In the genomic region with DNA sequence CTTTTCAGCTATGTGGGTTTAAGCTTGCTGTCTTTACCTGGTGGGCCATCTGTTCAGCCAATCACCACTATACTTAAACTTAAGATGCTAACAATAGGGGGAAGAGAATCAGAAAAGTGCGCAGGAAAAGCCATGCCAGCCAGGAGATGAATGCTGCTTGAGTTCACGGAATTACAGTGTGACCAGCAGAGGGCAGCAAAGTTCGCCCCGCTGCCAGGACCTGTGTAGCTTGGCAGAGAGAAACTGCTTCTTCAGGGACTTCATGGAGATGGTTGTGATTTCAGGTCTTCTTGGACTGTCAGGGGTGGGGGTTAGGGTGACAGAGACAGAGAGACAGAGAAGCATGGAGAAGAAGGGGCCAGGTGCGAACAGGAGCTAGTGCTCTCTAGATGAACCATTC, we compare ENCODE assay signal across 8 mouse cellular contexts.
DNase-seq lines count a peak whose midpoint lies in the region; ATAC-seq and TF ChIP-seq lines count a peak whose summit lies in the region.

No protein-coding gene starts in this region.

- no peak overlapping the region for H3K27ac ChIP-seq in cerebellum, adult 2 months (ENCODE audit: insufficient read depth, low read length)
- no peak overlapping the region for H3K27ac ChIP-seq in hindbrain, embryonic 15.5 days (replicated peaks)

- TF ChIP-seq POLR2A in cerebellum, adult 2 months (IDR thresholded peaks at IDR 0.05; ENCODE audit: borderline replicate concordance, insufficient read depth, low read length) = no peak

- H3K4me1 ChIP-seq in cerebellum, adult 2 months (ENCODE audit: control insufficient read depth, insufficient read depth, low read length) = no peaks in the 10 kb centered on the region
- H3K4me1 ChIP-seq in hindbrain, embryonic 15.5 days (replicated peaks) = no peaks in the 10 kb centered on the region

- peak; percentile 90 for TF ChIP-seq CTCF in Patski (IDR thresholded peaks at IDR 0.05)
- peak; percentile 87 for TF ChIP-seq CTCF in cerebellum, adult 2 months (IDR thresholded peaks at IDR 0.05; ENCODE audit: borderline replicate concordance, insufficient read depth, low read depth, low read length)

- H3K4me3 ChIP-seq in cerebellum, adult 2 months (replicated peaks; ENCODE audit: insufficient read depth, low read depth, low read length) = no peak overlapping the region
- no peak overlapping the region for H3K4me3 ChIP-seq in hindbrain, embryonic 15.5 days

- DNase-seq in Patski (ENCODE audit: low read depth, low spot score) = peak; percentile 7
- peak; percentile 58 to 68 for DNase-seq in cerebellum, adult 2 months
- DNase-seq in frontal cortex, postnatal 10 days (ENCODE audit: low spot score in 2 of 2) = peak; percentile 63 to 78
- peak; percentile 77 to 86 for DNase-seq in layer of hippocampus, postnatal 14 days (ENCODE audit: low spot score in 2 of 2)
- DNase-seq in right cerebral cortex, postnatal 14 days = peak; percentile 85
- peak; percentile 36 to 64 for DNase-seq in urinary bladder, postnatal 4 days (ENCODE audit: low spot score in 2 of 2)

- peak; percentile 85 for ATAC-seq in Patski
- peak; percentile 80 for ATAC-seq in hindbrain, embryonic 15.5 days (ENCODE audit: low FRiP score, low read depth)
- peak; percentile 84 for ATAC-seq in megakaryocyte, adult 5-6 weeks (ENCODE audit: poor library complexity, severe bottlenecking)

- no peaks in the 10 kb centered on the region for H3K36me3 ChIP-seq in hindbrain, embryonic 15.5 days

- no peak overlapping the region for H3K9ac ChIP-seq in hindbrain, embryonic 15.5 days

- no peaks in the 10 kb centered on the region for H3K9me3 ChIP-seq in hindbrain, embryonic 15.5 days

- no peak overlapping the region for H3K4me2 ChIP-seq in hindbrain, embryonic 15.5 days

- POLR2A ChIA-PET in Patski (lab: Charles Lee) = no interaction called here

- 14% methylated on average over 5 of the region's 5 CpGs for whole genome bisulfite sequencing in cerebellum, adult 2 months
- 11% methylated on average over 5 of the region's 5 CpGs for WGBS in hindbrain, embryonic 15.5 days

- peaks cover 53% of the 10 kb centered on the region for H3K27me3 ChIP-seq in Patski
- no peaks in the 10 kb centered on the region for H3K27me3 ChIP-seq in cerebellum, adult 2 months (ENCODE audit: control insufficient read depth, insufficient read depth, low read length)
- H3K27me3 ChIP-seq in hindbrain, embryonic 15.5 days = no peaks in the 10 kb centered on the region

- CTCF ChIA-PET in Patski (lab: Charles Lee) = interaction anchor here (1.2 to 1.6 kb wide), 5 partner anchors 10 to 279 kb away, joined by 3 to 5 read pairs (median 4); no protein-coding TSS in a partner anchor

- in situ Hi-C loops in Patski (cut with MboI; ENCODE audit: low pct_unique_long_range_greater_than_20kb) = no loop called here

Comparison
In these comparisons a context has a peak if more than half of its experiments do, and no peak if none do; other contexts are left out.
1. DNase-seq: peak in every context shown above with its lines; median percentile 85 in right cerebral cortex, postnatal 14 days; 82 in layer of hippocampus, postnatal 14 days; 70 in frontal cortex, postnatal 10 days; 63 in cerebellum, adult 2 months; 50 in urinary bladder, postnatal 4 days; 7 in Patski.